Mouse (Mus musculus): ENCODE data around the gene Ttll3. TPM values are rescaled to one million over a fixed set of nuclear protein-coding genes. Genes with fewer than 3 reads are reported as not detected.
A peak's percentile ranks its signal among the peaks of the same experiment; 100 is the strongest.

Ttll3 gene
- polyA plus RNA-seq, 1 experiment from 2014 or later = 11.8 TPM

- Histone ChIP-seq H3K4me2 (no peak overlapping the region), H3K4me3 (no peak overlapping the region), H3K9ac (no peak overlapping the region), H3K9me3 (no peaks in the 10 kb centered on the region), H3K27ac (no peak overlapping the region), H3K4me1 (replicated peaks) (no peaks in the 10 kb centered on the region), H3K27me3 (no peaks in the 10 kb centered on the region), H3K36me3 (peaks cover 49% of the 10 kb centered on the region)
- 68% methylated on average over 12 of the region's 12 CpGs for WGBS
- ATAC-seq (ENCODE audit: low FRiP score) = no peak
These were observed 15.8 kb downstream of the Ttll3 start for GRCm38 (mm10) chr6:113404649-113405448.

DNA sequence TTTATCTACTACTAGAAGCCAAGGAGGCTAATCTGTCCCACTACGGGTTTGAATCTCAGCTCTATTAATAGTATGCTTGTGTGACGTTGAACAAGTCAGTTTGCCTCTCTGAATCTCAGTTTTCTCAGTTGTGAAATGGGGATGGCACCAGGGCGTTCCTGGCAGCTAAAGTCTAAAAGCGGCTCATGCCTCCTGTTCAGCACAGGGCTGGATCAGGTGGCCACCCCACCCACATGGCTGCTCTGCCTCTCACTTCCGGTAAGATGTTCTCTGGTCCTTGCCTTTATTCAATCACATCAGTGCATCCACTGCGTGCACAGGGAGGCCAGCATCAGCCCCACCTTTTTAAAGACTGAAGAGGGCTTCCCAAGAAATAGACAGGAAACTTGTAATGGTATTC is 16.4 kb downstream of the Ttll3 start:
- H3K9ac ChIP-seq = no peak overlapping the region
- no peaks in the 10 kb centered on the region for H3K9me3 ChIP-seq
- ATAC-seq (ENCODE audit: low FRiP score) = no peak
- WGBS = 86% methylated on average over 6 of the region's 6 CpGs
- no peaks in the 10 kb centered on the region for H3K27me3 ChIP-seq
- H3K27ac ChIP-seq = no peak overlapping the region
- peaks cover 50% of the 10 kb centered on the region for H3K36me3 ChIP-seq
- no peaks in the 10 kb centered on the region for H3K4me1 ChIP-seq (replicated peaks)
- H3K4me3 ChIP-seq = no peak overlapping the region
- H3K4me2 ChIP-seq = no peak overlapping the region

DNA sequence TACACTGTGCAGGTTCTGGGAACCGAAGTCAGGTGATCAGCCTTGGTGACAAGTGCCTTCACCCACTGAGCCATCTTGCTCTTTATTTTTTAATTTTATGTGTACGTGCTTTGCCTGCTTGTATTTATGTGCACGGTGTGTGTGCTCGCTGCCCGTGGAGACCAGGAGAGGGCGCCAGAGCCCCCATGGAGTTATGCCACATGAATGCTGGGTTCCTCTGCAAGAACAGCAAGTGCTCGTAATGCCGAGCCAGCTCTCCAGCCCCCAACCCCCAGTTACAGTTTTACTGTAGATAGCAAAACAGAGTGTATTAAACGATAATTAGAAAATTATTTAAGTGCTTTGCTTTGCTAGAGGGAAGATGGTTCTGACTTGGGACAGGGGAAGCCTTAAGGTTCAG is 17.6 kb downstream of the Ttll3 start:
- Histone ChIP-seq H3K36me3 (peaks cover 52% of the 10 kb centered on the region), H3K4me2 (no peak overlapping the region), H3K9ac (no peak overlapping the region), H3K27me3 (no peaks in the 10 kb centered on the region), H3K4me1 (replicated peaks) (no peaks in the 10 kb centered on the region), H3K4me3 (no peak overlapping the region), H3K27ac (no peak overlapping the region), H3K9me3 (no peaks in the 10 kb centered on the region)
- ATAC-seq (ENCODE audit: low FRiP score) = no peak
- 79% methylated on average over 9 of the region's 9 CpGs for WGBS

DNA sequence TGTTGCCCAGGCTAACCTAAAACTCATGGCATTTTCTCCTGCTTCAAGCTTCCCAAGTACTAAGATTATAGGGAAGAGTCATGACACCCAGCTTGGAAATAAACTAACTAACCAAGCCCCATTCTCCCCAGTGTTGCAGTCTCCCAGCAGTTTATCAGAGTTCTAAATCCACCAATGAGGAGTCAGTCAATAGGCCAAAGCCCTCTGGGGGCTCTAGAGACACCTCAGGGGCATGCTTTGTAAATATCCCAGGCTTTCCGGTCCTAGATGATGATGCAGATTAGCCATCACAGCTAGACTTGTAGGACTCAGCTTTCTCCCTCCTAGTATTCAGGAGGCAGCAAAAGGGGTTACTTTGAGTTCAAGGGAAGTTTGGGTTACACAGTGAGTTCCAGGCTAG is 20.9 kb downstream of the Ttll3 start:
- WGBS = 76% methylated on average over 1 of the region's 1 CpGs
- Histone ChIP-seq H3K4me3 (no peak overlapping the region), H3K27ac (no peak overlapping the region), H3K9ac (no peak overlapping the region), H3K4me1 (replicated peaks) (no peaks in the 10 kb centered on the region), H3K36me3 (peaks cover 79% of the 10 kb centered on the region), H3K9me3 (no peaks in the 10 kb centered on the region), H3K27me3 (no peaks in the 10 kb centered on the region), H3K4me2 (no peak overlapping the region)
- ATAC-seq (ENCODE audit: low FRiP score) = no peak

DNA sequence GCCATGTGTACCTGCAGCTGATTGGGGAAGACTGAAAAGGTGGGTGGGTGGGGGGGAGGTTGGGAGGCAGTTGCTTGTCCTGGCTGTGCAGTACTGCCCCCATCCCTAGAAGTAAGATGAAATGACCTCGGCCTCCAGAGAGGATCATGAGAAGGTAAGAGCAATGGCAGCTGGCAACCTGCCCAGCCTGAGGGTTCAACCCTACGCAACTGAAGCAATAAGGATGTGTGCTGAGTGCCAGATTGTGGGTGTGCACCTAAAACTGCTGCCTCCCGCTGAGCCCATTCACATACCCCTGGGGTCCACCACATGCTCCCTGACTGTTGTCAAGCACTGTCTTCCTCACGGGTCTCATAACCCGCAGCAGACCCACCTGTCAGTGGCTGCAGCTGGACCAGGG is 27.4 kb downstream of the Ttll3 start:
- ATAC-seq (ENCODE audit: low FRiP score) = no peak
- 82% methylated on average over 5 of the region's 5 CpGs for WGBS

GRCm38 (mm10) chr6:113418441-113419198 is 29.6 kb downstream of the Ttll3 start:
- Histone ChIP-seq H3K4me2 (peak overlapping the region; percentile 96), H3K4me3 (peak overlapping the region; percentile 65), H3K4me1 (replicated peaks) (peaks cover 23% of the 10 kb centered on the region), H3K36me3 (peaks cover 35% of the 10 kb centered on the region), H3K27me3 (no peaks in the 10 kb centered on the region), H3K9me3 (no peaks in the 10 kb centered on the region), H3K27ac (peak overlapping the region; percentile 36; the same call in 1 of the 2 replicates), H3K9ac (peak overlapping the region; percentile 84)
- ATAC-seq (ENCODE audit: low FRiP score) = peak; percentile 77
- 15% methylated on average over 16 of the region's 16 CpGs for WGBS

More for the DNA sequence above, 27.4 kb downstream of the Ttll3 start:
- H3K4me1 ChIP-seq (replicated peaks) = peaks cover 23% of the 10 kb centered on the region
- no peaks in the 10 kb centered on the region for H3K27me3 ChIP-seq
- H3K27ac ChIP-seq = no peak overlapping the region
- H3K36me3 ChIP-seq = peaks cover 49% of the 10 kb centered on the region
- H3K9me3 ChIP-seq = no peaks in the 10 kb centered on the region
- H3K4me3 ChIP-seq = no peak overlapping the region
- H3K9ac ChIP-seq = no peak overlapping the region
- H3K4me2 ChIP-seq = no peak overlapping the region

- H3K36me3 ChIP-seq = peaks cover 29% of the 10 kb centered on the region
- peaks cover 23% of the 10 kb centered on the region for H3K4me1 ChIP-seq (replicated peaks)
- H3K27ac ChIP-seq = peak within 1 kb of the TSS; percentile 36; the same call in 1 of the 2 replicates
- H3K27me3 ChIP-seq = no peaks in the 10 kb centered on the region
- peak within 1 kb of the TSS; percentile 65 for H3K4me3 ChIP-seq
- H3K9me3 ChIP-seq = no peaks in the 10 kb centered on the region
- WGBS = under 1% methylated on average over 25 of the region's 25 CpGs
- ATAC-seq (ENCODE audit: low FRiP score) = peak; percentile 98
- peak within 1 kb of the TSS; percentile 96 for H3K4me2 ChIP-seq
- peak within 1 kb of the TSS; percentile 84 for H3K9ac ChIP-seq
These were observed 30.1 kb downstream of the Ttll3 start, which contains the start of gene Rpusd3 for GRCm38 (mm10) chr6:113419199-113419587. Rpusd3 (minus strand) TSS chr6:113419340.

GRCm38 (mm10) chr6:113423000-113423399 is 33.9 kb downstream of the Ttll3 start:
- Histone ChIP-seq H3K27ac (no peak overlapping the region), H3K27me3 (no peaks in the 10 kb centered on the region), H3K9me3 (no peaks in the 10 kb centered on the region), H3K4me1 (replicated peaks) (peaks cover 10% of the 10 kb centered on the region), H3K4me3 (no peak overlapping the region), H3K36me3 (no peaks in the 10 kb centered on the region), H3K9ac (no peak overlapping the region), H3K4me2 (no peak overlapping the region)
- no peak for ATAC-seq (ENCODE audit: low FRiP score)
- 82% methylated on average over 4 of the region's 4 CpGs for WGBS

GRCm38 (mm10) chr6:113424187-113424586 is 35.1 kb downstream of the Ttll3 start:
- 87% methylated on average over 7 of the region's 7 CpGs for WGBS
- Histone ChIP-seq H3K27me3 (no peaks in the 10 kb centered on the region), H3K4me1 (replicated peaks) (0 out of 2 replicates have a peak, but pooled peaks cover 3% of the 10 kb centered on the region), H3K4me2 (no peak overlapping the region), H3K36me3 (no peaks in the 10 kb centered on the region), H3K9ac (no peak overlapping the region), H3K4me3 (no peak overlapping the region), H3K9me3 (no peaks in the 10 kb centered on the region), H3K27ac (no peak overlapping the region)
- no peak for ATAC-seq (ENCODE audit: low FRiP score)

DNA sequence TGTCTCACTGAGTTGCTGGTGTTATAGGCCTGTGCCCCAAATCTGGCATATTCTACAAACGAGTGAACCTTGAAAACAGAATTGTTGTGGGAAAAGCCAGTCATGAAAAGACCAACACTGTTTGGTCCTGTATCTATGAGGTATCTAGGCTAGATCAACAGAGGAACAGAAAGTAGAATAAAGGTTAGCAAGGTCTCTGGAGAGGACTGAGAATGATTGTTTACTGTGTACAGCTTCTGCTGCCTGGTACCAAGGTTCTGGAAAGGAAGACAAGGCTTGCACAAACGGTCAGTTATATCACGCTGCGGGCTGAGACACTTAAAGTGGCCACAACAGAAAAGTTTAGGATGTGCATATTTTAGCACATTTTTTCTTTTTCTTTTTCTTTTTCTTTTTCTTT is 37.6 kb downstream of the Ttll3 start:
- Histone ChIP-seq H3K4me3 (no peak overlapping the region), H3K27me3 (no peaks in the 10 kb centered on the region), H3K36me3 (no peaks in the 10 kb centered on the region), H3K27ac (no peak overlapping the region), H3K4me1 (replicated peaks) (no peaks in the 10 kb centered on the region), H3K9me3 (no peaks in the 10 kb centered on the region), H3K9ac (no peak overlapping the region), H3K4me2 (no peak overlapping the region)
- ATAC-seq (ENCODE audit: low FRiP score) = no peak
- 94% methylated on average over 4 of the region's 4 CpGs for WGBS

GRCm38 (mm10) chr6:113427397-113427796 is 38.3 kb downstream of the Ttll3 start:
- ATAC-seq (ENCODE audit: low FRiP score) = no peak
- WGBS = 64% methylated on average over 3 of the region's 3 CpGs

DNA sequence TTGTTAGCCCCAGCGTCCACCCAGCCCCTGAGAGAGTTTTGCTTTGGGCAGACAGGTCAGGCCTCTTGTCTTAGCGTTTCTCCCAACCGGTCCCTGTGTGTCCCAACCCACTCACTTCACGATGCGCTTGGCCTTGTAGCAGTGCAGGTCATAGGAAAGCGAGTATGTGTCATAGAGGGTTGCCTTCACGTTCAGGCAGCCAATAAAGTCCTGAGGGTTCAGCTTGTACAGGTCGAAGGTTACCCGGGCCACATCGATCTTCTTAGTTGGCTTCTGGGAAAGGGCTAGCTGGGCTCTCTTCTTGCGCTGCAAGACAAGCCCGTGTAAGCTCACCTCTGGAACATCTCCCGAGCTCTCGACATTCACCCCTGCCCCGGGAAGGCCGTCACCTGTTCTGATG is 38.9 kb downstream of the Ttll3 start:
- Histone ChIP-seq H3K9me3 (no peaks in the 10 kb centered on the region), H3K36me3 (no peaks in the 10 kb centered on the region), H3K27ac (no peak overlapping the region), H3K4me1 (replicated peaks) (no peaks in the 10 kb centered on the region), H3K27me3 (no peaks in the 10 kb centered on the region), H3K4me2 (no peak overlapping the region), H3K4me3 (no peak overlapping the region), H3K9ac (no peak overlapping the region)
- no peak for ATAC-seq (ENCODE audit: low FRiP score)
- WGBS = 96% methylated on average over 16 of the region's 16 CpGs

More at GRCm38 (mm10) chr6:113427397-113427796, 38.3 kb downstream of the Ttll3 start:
- no peaks in the 10 kb centered on the region for H3K27me3 ChIP-seq
- no peak overlapping the region for H3K9ac ChIP-seq
- H3K4me1 ChIP-seq (replicated peaks) = no peaks in the 10 kb centered on the region
- H3K9me3 ChIP-seq = no peaks in the 10 kb centered on the region
- no peaks in the 10 kb centered on the region for H3K36me3 ChIP-seq
- H3K4me3 ChIP-seq = no peak overlapping the region
- no peak overlapping the region for H3K27ac ChIP-seq
- no peak overlapping the region for H3K4me2 ChIP-seq
